Mouse (Mus musculus) kidney, embryonic 14.5 days (tissue): Measurements from ENCODE around the gene 1700129C05Rik. TPM values are rescaled to one million over a fixed set of nuclear protein-coding genes. Genes with fewer than 3 reads are reported as not detected.

Experiments used
- ATAC-seq: fragments of 200-750 bp; cut with Nextera tagmentation; 2 replicates; pipeline ENCODE4 v1.8.0; 2017; ENCODE audit warnings: moderate number of reproducible peaks, mild to moderate bottlenecking, moderate TSS enrichment, moderate library complexity; ENCODE audit not compliant: low FRiP score, low TSS enrichment
- H3K27ac ChIP-seq: fragments of 300-500 bp; sonication (generic); 2 replicates; pipeline ENCODE4 v1.5.1; 2014; ENCODE audit warnings: low read depth, mild to moderate bottlenecking, low read length, moderate library complexity, mixed read lengths
- H3K27me3 ChIP-seq: fragments of 300-500 bp; sonication (generic); 2 replicates; pipeline ENCODE4 v1.6.1; 2014; ENCODE audit warnings: mild to moderate bottlenecking, low read length; ENCODE audit not compliant: control insufficient read depth, insufficient read depth
- H3K36me3 ChIP-seq: fragments of 300-500 bp; sonication (generic); 2 replicates; pipeline ENCODE4 v1.6.1; 2014; ENCODE audit warnings: low read length, mixed read lengths; ENCODE audit not compliant: control insufficient read depth, insufficient read depth
- H3K4me1 ChIP-seq: fragments of 300-500 bp; sonication (generic); 2 replicates; pipeline ENCODE4 v1.6.1; 2014; ENCODE audit warnings: low read length, mixed read lengths; ENCODE audit not compliant: control insufficient read depth, insufficient read depth
- H3K4me2 ChIP-seq: fragments of 300-500 bp; sonication (generic); replicated peaks from 2 replicates; pipeline ENCODE4 v1.6.1; 2014; ENCODE audit warnings: low read depth, mild to moderate bottlenecking, low read length
- H3K4me3 ChIP-seq: fragments of 300-500 bp; sonication (generic); 2 replicates; pipeline ENCODE4 v1.5.1; 2014; ENCODE audit warnings: mild to moderate bottlenecking, low read length
- H3K9ac ChIP-seq: fragments of 300-500 bp; sonication (generic); 2 replicates; pipeline ENCODE4 v1.6.1; 2014; ENCODE audit warnings: low read depth, mild to moderate bottlenecking, low read length, moderate library complexity
- H3K9me3 ChIP-seq: fragments of 300-500 bp; sonication (generic); 2 replicates; pipeline ENCODE4 v1.6.1; 2016; ENCODE audit warnings: low read length; ENCODE audit not compliant: control insufficient read depth
- WGBS: fragments of 180-500 bp; shearing (Covaris S2); extraction: QIAGEN DNeasy Blood & Tissue Kit; methylation state at CpG from one replicate; pipeline ENCODE4 v1.1.7; 2014; 5-methylcytosine and 5-hydroxymethylcytosine counted together
- polyA plus RNA-seq: library from polyadenylated mRNA; unstranded; fragments of >200 nt; fragmentation: Nextera tagmentation; extraction: Ambion mirVana; gene quantifications from 2 replicates; pipeline ENCODE4 v1.2.1, GENCODE M21; 2014

Gene 1700129C05Rik
- not detected in 2 replicates for polyA plus RNA-seq

DNA sequence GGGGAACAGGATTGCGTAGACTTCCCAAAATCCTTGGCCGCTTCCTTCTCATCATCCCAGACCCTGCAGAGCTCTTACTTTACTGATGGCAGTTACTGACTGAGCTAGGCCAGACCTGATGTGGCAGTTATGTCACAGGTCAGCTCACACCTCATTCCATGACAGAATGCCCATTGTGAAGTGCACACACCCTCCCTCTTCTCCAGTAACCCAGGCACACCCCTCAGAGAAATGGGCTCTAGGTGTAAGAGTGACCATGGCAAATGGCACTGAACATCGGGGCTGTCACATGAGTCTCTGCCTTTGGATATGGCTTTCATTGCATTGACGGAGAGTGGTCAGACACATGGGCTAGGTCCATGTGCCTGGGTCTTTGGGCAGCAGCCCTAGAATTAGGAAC, at the start of gene 1700129C05Rik:
Gene 1700129C05Rik (minus strand): TSS at position 101 of the 400 bp plus-strand sequence.
- 95% methylated on average over 4 of the region's 4 CpGs for WGBS
- no peaks in the 10 kb centered on the region for H3K9me3 ChIP-seq
- ATAC-seq: no peak

DNA sequence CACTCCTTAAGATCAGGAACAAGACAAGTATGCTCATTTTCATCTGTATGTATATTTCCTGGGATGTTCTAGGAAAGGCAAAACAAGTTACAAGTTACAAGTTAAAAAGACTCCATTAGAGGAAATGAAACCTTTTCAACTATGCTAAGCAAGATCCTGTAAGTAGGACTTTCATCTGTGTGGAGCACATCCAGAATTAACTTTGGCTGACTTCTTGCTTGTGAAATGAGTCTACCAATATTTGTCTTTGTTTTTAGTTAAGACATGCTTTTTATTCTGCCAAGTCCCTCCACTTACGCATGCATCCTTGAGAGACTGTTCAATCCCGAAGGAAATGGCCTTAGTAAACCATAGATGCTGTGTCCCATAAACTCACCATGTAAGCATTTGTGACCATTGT, 43.4 kb upstream of the 1700129C05Rik start:
- no peaks in the 10 kb centered on the region for H3K9me3 ChIP-seq
- WGBS: 88% methylated on average over 2 of the region's 2 CpGs
- ATAC-seq: no peak
- H3K4me3 ChIP-seq: no peak overlapping the region
- H3K36me3 ChIP-seq: no peaks in the 10 kb centered on the region
- no peaks in the 10 kb centered on the region for H3K4me1 ChIP-seq
- no peak overlapping the region for H3K9ac ChIP-seq
- H3K4me2 ChIP-seq: no peak overlapping the region
- H3K27ac ChIP-seq: no peak overlapping the region
- H3K27me3 ChIP-seq: no peaks in the 10 kb centered on the region

More for the DNA sequence above, at the start of gene 1700129C05Rik:
- Histone ChIP-seq H3K4me1 (no peaks in the 10 kb centered on the region), H3K4me2 (no peak within 1 kb of the TSS), H3K36me3 (no peaks in the 10 kb centered on the region), H3K9ac (no peak within 1 kb of the TSS), H3K27me3 (no peaks in the 10 kb centered on the region), H3K4me3 (no peak within 1 kb of the TSS), H3K27ac (no peak within 1 kb of the TSS)

DNA sequence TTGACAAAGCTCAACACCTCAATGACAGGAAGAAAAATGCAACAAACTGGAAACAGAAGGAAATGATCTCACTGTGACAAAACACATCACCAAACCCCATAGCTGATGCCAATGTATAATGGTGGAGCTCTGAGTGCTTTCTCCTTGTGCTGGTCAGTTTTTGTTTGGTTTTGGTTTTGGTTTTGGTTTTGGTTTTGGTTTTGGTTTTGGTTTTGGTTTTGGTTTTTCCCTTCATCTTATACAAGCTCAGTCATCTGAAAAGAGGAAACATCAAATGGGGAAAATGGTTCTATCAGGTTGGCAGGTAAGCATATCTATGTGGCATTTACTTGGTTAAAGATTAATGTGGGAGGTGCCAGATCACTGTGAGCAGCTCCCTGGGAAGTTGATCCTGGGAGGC, 42.8 kb upstream of the 1700129C05Rik start:
- Histone ChIP-seq H3K27me3 (no peaks in the 10 kb centered on the region), H3K4me1 (no peaks in the 10 kb centered on the region), H3K36me3 (no peaks in the 10 kb centered on the region), H3K9ac (no peak overlapping the region), H3K4me2 (no peak overlapping the region), H3K4me3 (no peak overlapping the region), H3K9me3 (no peaks in the 10 kb centered on the region), H3K27ac (no peak overlapping the region)
- no peak for ATAC-seq

DNA sequence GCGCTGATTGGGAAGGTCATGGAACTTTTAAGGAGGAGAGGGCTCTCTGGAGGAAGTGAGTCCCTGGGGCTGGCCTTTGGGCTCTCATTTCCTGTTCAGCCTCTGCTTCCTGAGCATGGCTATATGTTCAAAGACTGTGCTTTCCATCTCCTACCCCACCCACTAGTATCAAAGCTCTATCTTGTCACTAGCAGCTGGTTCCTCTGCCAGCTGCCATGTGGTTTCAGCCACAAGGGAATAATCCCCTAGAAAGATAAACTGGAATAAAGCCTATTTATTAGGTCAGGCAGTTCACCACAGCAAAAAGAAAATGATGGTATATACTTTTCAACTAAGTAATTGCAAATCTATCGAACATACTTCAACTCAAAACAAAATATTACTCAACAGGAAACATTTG, 40.0 kb upstream of the 1700129C05Rik start:
- no peak for ATAC-seq
- H3K27me3 ChIP-seq: no peaks in the 10 kb centered on the region

DNA sequence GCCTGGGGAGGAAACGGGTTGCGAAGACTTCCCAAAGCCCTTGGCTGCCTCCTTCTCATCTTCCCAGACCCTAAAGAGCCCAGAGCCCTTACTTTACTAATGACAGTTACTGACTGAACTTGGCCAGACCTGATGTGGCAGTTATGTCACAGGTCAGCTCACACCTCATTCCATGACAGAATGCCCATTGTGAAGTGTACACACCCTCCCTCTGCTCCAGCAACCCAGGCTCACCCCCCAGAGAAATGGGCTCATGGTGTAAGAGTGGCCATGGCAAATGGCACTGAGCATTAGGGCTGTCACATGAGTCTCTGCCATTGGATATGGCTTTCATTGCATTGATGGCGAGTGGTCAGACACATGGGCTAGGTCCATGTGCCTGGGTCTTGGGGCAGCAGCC, 36.0 kb upstream of the 1700129C05Rik start, which contains the start of gene Gm5142:
Gene Gm5142 (minus strand): TSS at position 101 of the 400 bp plus-strand sequence.
- Histone ChIP-seq H3K27me3 (no peaks in the 10 kb centered on the region), H3K9ac (no peak within 1 kb of the TSS), H3K36me3 (no peaks in the 10 kb centered on the region), H3K4me1 (no peaks in the 10 kb centered on the region), H3K27ac (no peak within 1 kb of the TSS), H3K4me2 (no peak within 1 kb of the TSS), H3K4me3 (no peak within 1 kb of the TSS), H3K9me3 (no peaks in the 10 kb centered on the region)
- no peak for ATAC-seq
- 89% methylated on average over 3 of the region's 3 CpGs for WGBS

More for the DNA sequence above, 40.0 kb upstream of the 1700129C05Rik start:
- H3K9me3 ChIP-seq: no peaks in the 10 kb centered on the region
- no peaks in the 10 kb centered on the region for H3K36me3 ChIP-seq
- no peak overlapping the region for H3K4me2 ChIP-seq
- WGBS: 83% methylated on average over 2 of the region's 2 CpGs
- no peak overlapping the region for H3K9ac ChIP-seq
- H3K4me3 ChIP-seq: no peak overlapping the region
- no peak overlapping the region for H3K27ac ChIP-seq
- no peaks in the 10 kb centered on the region for H3K4me1 ChIP-seq

DNA sequence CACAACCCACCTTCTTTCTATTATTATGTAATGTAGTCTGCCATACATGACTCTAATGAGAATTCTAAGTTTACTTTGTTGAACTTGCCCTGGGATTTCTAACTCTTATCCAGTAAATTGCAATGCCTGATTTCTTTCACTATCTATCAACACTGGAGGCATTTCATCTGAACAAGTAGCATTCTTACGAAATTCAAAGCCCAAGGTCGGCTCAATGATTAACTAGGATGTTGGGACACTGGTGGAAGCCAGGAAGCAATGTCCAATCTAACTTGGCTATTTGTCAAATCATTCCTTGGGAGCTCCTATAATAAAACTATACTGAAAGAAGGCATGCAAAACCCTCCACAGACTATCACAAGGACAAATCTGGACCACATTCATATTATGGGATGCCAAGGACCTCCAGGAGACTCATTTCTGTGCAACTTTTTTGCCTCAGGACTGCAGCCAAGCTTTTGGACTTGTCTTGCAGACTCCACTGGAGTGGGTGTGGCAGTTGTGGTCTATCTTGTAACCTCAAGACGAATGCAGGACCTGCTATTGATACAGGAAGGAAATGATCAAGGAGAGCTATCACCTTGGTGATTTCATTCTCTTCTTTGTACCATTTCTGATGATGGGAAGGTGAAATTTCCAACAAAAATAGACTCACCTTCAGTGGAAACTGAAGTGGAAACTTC, 14.5 kb upstream of the 1700129C05Rik start:
- Histone ChIP-seq H3K4me1 (no peaks in the 10 kb centered on the region), H3K9me3 (no peaks in the 10 kb centered on the region), H3K27ac (no peak overlapping the region), H3K36me3 (no peaks in the 10 kb centered on the region), H3K27me3 (no peaks in the 10 kb centered on the region), H3K4me2 (no peak overlapping the region), H3K9ac (no peak overlapping the region), H3K4me3 (no peak overlapping the region)
- WGBS: 64% methylated on average over 3 of the region's 3 CpGs
- no peak for ATAC-seq

DNA sequence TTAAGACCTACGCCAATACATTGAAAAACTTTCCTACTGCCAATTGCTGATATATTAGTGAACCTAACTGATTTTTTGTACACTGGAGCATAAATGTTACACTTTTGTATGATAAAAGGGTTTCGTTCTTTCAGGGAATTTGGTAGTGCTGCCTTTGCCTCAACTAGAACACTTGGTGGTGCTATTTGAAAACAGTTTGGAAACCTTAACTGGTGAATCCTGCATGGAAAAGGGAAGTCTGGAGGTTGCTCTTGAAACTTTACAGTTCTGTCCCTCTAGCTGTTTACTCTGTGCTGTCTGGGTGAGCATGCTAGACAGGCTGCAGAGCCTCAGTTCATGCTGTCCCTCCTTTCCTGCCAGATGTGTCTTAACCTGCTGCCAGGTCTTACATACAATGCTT, 12.9 kb upstream of the 1700129C05Rik start:
- ATAC-seq: no peak
- no peak overlapping the region for H3K9ac ChIP-seq
- 68% methylated on average over 2 of the region's 2 CpGs for WGBS

DNA sequence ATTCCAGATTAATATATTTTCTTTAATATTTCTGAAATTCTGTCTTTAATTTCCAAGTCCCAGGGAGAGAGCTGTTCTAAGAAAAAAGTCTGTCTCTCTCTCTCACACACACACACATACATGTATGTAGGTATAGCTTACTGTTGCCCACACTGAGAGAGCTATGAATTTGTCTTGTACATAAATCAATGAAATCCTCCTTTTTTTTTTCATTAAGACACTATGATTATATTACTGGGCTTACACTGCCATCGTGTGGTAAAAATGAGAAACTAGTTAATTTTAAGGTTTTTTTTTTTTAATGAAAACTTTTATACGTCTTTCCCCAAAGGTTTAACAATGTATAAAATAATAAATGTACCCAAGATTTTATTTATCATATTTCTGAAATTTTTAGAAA, 28.4 kb downstream of the 1700129C05Rik start:
- no peak overlapping the region for H3K4me3 ChIP-seq
- H3K36me3 ChIP-seq: no peaks in the 10 kb centered on the region
- no peaks in the 10 kb centered on the region for H3K4me1 ChIP-seq
- no peak for ATAC-seq
- no peaks in the 10 kb centered on the region for H3K9me3 ChIP-seq
- H3K4me2 ChIP-seq: no peak overlapping the region
- no peaks in the 10 kb centered on the region for H3K27me3 ChIP-seq
- 6% methylated on average over 2 of the region's 2 CpGs for WGBS
- no peak overlapping the region for H3K27ac ChIP-seq
- H3K9ac ChIP-seq: no peak overlapping the region

More for the DNA sequence above, 12.9 kb upstream of the 1700129C05Rik start:
- no peaks in the 10 kb centered on the region for H3K36me3 ChIP-seq
- no peak overlapping the region for H3K27ac ChIP-seq
- no peaks in the 10 kb centered on the region for H3K9me3 ChIP-seq
- no peak overlapping the region for H3K4me2 ChIP-seq
- no peaks in the 10 kb centered on the region for H3K4me1 ChIP-seq
- H3K27me3 ChIP-seq: no peaks in the 10 kb centered on the region
- no peak overlapping the region for H3K4me3 ChIP-seq

DNA sequence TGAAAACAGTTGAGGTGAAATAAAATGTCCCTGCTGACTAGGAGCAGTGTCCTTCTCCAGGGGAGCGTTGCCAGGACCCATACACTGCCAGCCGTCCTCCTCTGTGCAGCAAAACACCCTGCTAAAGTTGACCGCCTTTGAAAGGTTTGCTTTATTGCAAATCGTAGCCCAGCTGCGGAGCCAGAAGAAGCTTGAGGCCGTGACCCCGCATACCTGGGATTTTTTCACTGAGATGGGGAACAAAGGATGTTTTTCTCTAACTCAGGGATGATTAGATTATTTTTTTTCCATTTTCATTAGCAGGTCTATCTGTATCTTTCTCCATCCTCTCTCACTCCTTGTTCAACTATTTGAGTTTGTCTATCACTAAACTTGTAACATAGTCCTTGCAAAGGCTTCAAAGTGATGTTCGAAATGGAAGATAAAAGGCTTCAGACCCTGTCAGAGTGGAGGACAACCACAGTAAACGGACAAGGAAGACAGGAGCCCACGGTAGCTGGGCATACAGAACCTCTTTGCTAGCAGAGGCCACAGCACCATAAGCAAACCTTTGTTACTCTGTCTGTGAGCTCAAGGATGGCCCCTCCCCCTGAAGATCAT, 38.6 kb downstream of the 1700129C05Rik start:
- 31% methylated on average over 10 of the region's 10 CpGs for WGBS
- no peak overlapping the region for H3K27ac ChIP-seq
- ATAC-seq: no peak

More for the DNA sequence above, 38.6 kb downstream of the 1700129C05Rik start:
- no peak overlapping the region for H3K4me3 ChIP-seq
- H3K4me2 ChIP-seq: no peak overlapping the region
- H3K36me3 ChIP-seq: no peaks in the 10 kb centered on the region
- H3K9ac ChIP-seq: no peak overlapping the region
- H3K27me3 ChIP-seq: no peaks in the 10 kb centered on the region
- peaks cover 7% of the 10 kb centered on the region; the same call in 1 of the 2 replicates for H3K4me1 ChIP-seq
- no peaks in the 10 kb centered on the region for H3K9me3 ChIP-seq
